Mouse (Mus musculus) heart, embryonic 14.5 days (tissue): ENCODE measurements around the gene Znrd1. TPM values are rescaled to one million over a fixed set of nuclear protein-coding genes. Genes with fewer than 3 reads are reported as not detected.
"Not testable (repeated sequence)": the region's sequence is repeated elsewhere in the genome, so short reads cannot be mapped to it uniquely, and the experiment has no call there.

ENCODE experiments used
- ATAC-seq: fragments of 200-750 bp; cut with Nextera tagmentation; 2 replicates; pipeline ENCODE4 v1.8.0; 2017; ENCODE audit warnings: low read depth, moderate TSS enrichment; ENCODE audit not compliant: insufficient number of reproducible peaks, insufficient read depth, low FRiP score
- H3K27ac ChIP-seq, 2 experiments: fragments of 200-500 bp in 1 of 2; fragments of 300-500 bp in 1 of 2; sonication (generic) in 1 of 2; replicated peaks in 1 of 2; 2 replicates each; pipeline ENCODE4 v1.5.1; 2012 to 2014; ENCODE audit warnings: low read depth in 2 of 2, low read length in 2 of 2, control low read depth in 1 of 2, mild to moderate bottlenecking in 1 of 2, mixed read lengths in 1 of 2; ENCODE audit not compliant: control insufficient read depth in 1 of 2, insufficient read depth in 1 of 2
- H3K27me3 ChIP-seq: fragments of 300-500 bp; sonication (generic); 2 replicates; pipeline ENCODE4 v1.6.1; 2014; ENCODE audit warnings: mild to moderate bottlenecking, low read length, control low read depth; ENCODE audit not compliant: control insufficient read depth, insufficient read depth
- H3K36me3 ChIP-seq: fragments of 300-500 bp; sonication (generic); 2 replicates; pipeline ENCODE4 v1.6.1; 2014; ENCODE audit warnings: mild to moderate bottlenecking, control low read depth, low read length, mixed read lengths; ENCODE audit not compliant: control insufficient read depth, insufficient read depth
- H3K4me1 ChIP-seq, 2 experiments: fragments of 200-500 bp in 1 of 2; fragments of 300-500 bp in 1 of 2; sonication (generic) in 1 of 2; 2 replicates each; pipeline ENCODE4 v1.6.1; 2012 to 2014; ENCODE audit warnings: low read length in 2 of 2, control low read depth in 1 of 2, mixed read lengths in 1 of 2; ENCODE audit not compliant: control insufficient read depth in 2 of 2, insufficient read depth in 2 of 2
- H3K4me2 ChIP-seq: fragments of 300-500 bp; sonication (generic); 2 replicates; pipeline ENCODE4 v1.6.1; 2014; ENCODE audit warnings: mild to moderate bottlenecking, low read length
- H3K4me3 ChIP-seq, 2 experiments: fragments of 200-500 bp in 1 of 2; fragments of 300-500 bp in 1 of 2; sonication (generic) in 1 of 2; 2 replicates each; pipeline ENCODE4 v1.5.1; 2012 to 2014; ENCODE audit warnings: low read length in 2 of 2, mild to moderate bottlenecking in 2 of 2, control low read depth in 1 of 2, low read depth in 1 of 2, moderate library complexity in 1 of 2; ENCODE audit not compliant: control insufficient read depth in 1 of 2, insufficient read depth in 1 of 2
- H3K9ac ChIP-seq: fragments of 300-500 bp; sonication (generic); 2 replicates; pipeline ENCODE4 v1.6.1; 2014; ENCODE audit warnings: mild to moderate bottlenecking, low read length
- H3K9me3 ChIP-seq: fragments of 300-500 bp; sonication (generic); 2 replicates; pipeline ENCODE4 v1.6.1; 2016; ENCODE audit warnings: low read length, control low read depth; ENCODE audit not compliant: control insufficient read depth
- WGBS: fragments of 180-500 bp; shearing (Covaris S2); extraction: QIAGEN DNeasy Blood & Tissue Kit; methylation state at CpG from one replicate; pipeline ENCODE4 v1.1.7; 2014; 5-methylcytosine and 5-hydroxymethylcytosine counted together
- polyA plus RNA-seq: library from polyadenylated mRNA; unstranded; fragments of >200 nt; fragmentation: Nextera tagmentation; extraction: Ambion mirVana; gene quantifications from 2 replicates; pipeline ENCODE4 v1.2.1, GENCODE M21; 2014

Gene Znrd1
- polyA plus RNA-seq, 1 experiment from 2014 or later, result 42.0 TPM

DNA sequence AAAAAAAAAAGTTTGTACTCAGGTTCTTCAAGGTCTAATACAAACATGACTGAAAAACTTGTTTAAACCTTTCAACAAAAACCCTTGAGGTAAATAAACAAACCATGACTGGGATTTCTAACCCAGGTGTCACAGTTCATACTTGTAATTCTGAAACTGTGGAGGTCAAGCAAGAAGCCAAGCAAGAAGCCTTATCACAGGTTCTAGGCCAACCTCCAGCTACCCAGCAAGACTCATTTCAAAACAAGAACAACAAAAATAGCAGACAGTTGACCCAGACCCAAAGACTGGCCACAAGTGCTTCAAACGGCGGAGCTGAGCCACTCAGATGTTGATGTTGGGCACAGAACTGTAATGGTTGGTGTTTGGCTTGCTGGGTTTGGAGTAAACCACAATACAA is 36.2 kb upstream of the Znrd1 start:
- Histone ChIP-seq H3K36me3 (no peaks in the 10 kb centered on the region), H3K4me1 (no peaks in the 10 kb centered on the region), H3K27ac (no peak overlapping the region), H3K9ac (no peak overlapping the region), H3K4me2 (no peak overlapping the region), H3K9me3 (no peaks in the 10 kb centered on the region), H3K4me3 (no peak overlapping the region), H3K27me3 (peaks cover 3% of the 10 kb centered on the region; the same call in 1 of the 2 replicates)
- ATAC-seq, result no peak
- 78% methylated on average over 2 of the region's 2 CpGs for WGBS

DNA sequence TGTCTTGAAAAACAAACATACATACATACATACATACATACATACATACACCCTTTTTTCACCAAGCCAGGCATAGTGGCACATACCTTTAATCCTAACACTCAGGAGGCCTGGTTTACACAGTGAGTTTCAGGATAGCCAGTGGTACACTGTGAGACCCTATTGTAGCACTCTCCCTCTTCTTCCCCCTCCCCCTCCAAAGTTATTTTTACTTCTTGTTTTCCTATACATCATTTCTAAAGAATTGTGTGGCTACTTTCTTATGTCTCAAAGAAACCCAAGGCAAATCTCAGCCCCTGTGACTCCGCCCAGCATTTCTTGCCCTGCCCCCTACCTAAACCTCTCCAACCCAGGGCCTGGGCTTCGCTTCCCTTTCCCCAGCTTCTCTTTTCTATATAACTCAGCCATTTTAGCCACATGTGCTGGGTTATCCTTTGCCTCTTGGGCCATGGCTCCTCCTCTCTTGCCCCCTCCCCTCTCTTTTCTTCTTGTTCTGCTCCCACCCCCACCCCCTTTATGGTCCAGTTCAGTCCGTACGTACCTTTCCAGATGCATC is 35.5 kb upstream of the Znrd1 start:
- Histone ChIP-seq H3K4me3 (no peak overlapping the region), H3K9me3 (no peaks in the 10 kb centered on the region), H3K27me3 (peaks cover 10% of the 10 kb centered on the region), H3K4me1 (peaks cover 0 to 2% of the 10 kb centered on the region in 2 experiments; a peak in 2 of 4 replicates), H3K27ac (no peak overlapping the region), H3K36me3 (no peaks in the 10 kb centered on the region), H3K4me2 (no peak overlapping the region), H3K9ac (no peak overlapping the region)
- WGBS, result 88% methylated on average over 4 of the region's 4 CpGs
- ATAC-seq, result no peak

DNA sequence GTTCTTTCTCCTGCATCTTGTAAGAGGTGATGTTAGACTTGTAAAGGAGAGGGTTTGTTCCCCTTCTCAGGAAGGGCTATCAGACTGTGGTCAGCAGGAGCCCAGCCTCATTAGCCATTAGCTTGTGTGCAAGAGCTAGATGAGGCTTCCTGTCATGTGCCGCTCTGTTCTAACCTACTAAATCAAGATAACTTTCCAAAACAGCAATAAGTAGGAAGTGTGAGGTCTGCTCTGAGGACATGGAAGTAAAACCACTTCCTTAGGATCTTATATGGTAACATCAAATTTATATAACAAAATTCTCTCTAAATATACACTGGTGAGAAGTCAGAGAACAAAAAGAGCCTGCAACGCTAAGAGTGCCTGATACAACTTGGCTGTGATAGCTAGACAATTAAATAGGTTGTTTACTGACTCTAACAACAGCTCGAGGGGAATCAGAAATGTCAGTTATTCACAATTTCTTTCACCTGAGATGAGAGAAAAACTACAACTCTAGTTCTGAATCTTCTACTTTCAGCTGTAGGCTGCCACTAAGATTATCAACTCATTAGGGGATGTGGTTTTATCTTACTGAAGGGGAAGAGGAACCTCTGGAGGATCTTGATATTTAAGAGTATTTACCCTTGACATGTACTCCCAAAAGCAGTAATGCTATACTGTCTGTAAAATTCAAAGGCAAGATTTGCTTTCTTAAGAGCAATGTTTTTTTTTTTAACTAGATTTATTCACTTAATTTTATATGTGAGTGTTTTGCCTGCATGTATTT is 34.2 kb upstream of the Znrd1 start:
- Histone ChIP-seq H3K4me3 (no peak overlapping the region), H3K4me2 (no peak overlapping the region), H3K9me3 (no peaks in the 10 kb centered on the region), H3K27ac (no peak overlapping the region), H3K36me3 (no peaks in the 10 kb centered on the region), H3K4me1 (peaks cover 0 to 7% of the 10 kb centered on the region in 2 experiments; a peak in 2 of 4 replicates), H3K27me3 (peaks cover 23% of the 10 kb centered on the region), H3K9ac (no peak overlapping the region)
- WGBS, result 56% methylated on average over 3 of the region's 3 CpGs
- no peak for ATAC-seq

DNA sequence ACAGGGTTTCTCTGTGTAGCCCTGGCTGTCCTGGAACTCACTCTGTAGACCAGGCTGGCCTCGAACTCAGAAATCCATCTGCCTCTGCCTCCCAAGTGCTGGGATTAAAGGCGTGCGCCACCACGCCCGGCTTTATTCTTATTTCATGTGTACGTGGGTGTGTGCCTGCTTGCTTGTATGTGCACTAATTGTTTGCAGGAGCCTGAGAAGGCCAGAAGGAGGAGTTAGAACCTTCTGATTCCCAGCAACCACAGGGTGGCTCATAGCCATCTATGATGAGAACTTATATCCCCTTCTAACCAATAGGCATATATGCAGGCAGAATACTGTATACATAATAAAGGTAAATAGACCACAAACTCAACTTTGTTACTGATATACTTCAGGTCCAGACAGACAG is 32.3 kb upstream of the Znrd1 start:
- not testable (repeated sequence) for H3K27ac ChIP-seq, H3K4me2 ChIP-seq, ATAC-seq, H3K36me3 ChIP-seq, H3K9ac ChIP-seq, H3K9me3 ChIP-seq, H3K4me1 ChIP-seq, H3K4me3 ChIP-seq
- H3K27me3 ChIP-seq, result peaks cover 26% of the 10 kb centered on the region
- WGBS, result 87% methylated on average over 6 of the region's 6 CpGs

DNA sequence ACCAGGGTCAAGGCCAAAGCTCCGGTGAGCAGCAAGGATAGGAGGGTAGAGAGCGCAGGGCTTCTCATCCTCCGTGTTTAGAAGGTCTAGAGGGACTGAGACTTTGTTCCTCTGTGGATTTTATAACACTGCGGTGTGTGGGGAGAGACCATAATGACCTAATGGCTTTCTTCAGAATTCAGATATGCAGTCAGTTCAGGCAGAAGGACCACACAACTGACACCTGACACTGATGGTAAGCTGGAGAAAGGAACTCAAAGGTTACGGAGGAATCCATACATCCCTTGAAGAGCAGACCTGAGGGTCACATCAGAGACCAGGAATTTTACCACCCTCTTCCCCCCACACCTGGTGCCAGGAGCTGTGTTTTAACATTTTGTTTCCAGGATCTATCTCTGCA is 31.1 kb upstream of the Znrd1 start, which contains the start of gene H2-M5:
Gene H2-M5 (minus strand): TSS at position 101 of the 400 bp plus-strand sequence.
- Histone ChIP-seq H3K27me3 (peaks cover 26% of the 10 kb centered on the region), H3K9me3 (no peaks in the 10 kb centered on the region), H3K27ac (no peak within 1 kb of the TSS), H3K4me1 (peaks cover 0 to 7% of the 10 kb centered on the region in 2 experiments; a peak in 2 of 4 replicates), H3K9ac (no peak within 1 kb of the TSS; the same call in 1 of the 2 replicates), H3K36me3 (no peaks in the 10 kb centered on the region), H3K4me2 (peak within 1 kb of the TSS; percentile 62), H3K4me3 (peak within 1 kb of the TSS; percentile 23 to 25)
- 27% methylated on average over 5 of the region's 5 CpGs for WGBS
- ATAC-seq, result no peak

DNA sequence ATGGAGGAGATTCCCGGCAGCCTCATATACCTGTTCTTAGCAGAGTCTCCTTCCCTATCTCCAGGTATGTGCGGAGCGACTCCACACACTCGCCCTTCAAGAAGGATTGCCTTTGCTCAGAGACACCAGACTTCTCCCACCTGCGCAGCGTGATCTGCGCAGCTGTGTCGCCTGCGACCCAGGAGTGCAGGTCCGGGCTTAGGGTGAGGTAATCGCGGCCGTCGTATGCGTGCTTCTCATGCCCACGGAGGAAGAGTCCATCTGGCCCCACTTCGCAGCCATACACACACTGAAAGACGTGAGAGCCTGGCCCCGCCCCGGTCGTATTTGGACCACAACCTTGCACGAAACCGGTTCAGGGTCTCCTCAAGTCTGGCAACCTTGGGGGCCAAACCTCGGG is 30.1 kb upstream of the Znrd1 start:
- no peaks in the 10 kb centered on the region for H3K36me3 ChIP-seq
- ATAC-seq, result no peak
- no peak overlapping the region for H3K27ac ChIP-seq
- no peak overlapping the region for H3K9ac ChIP-seq
- 5% methylated on average over 24 of the region's 24 CpGs for WGBS
- H3K4me1 ChIP-seq, result peaks cover 0 to 7% of the 10 kb centered on the region in 2 experiments; a peak in 2 of 4 replicates
- H3K27me3 ChIP-seq, result peaks cover 26% of the 10 kb centered on the region
- peak overlapping the region; percentile 23 to 25 for H3K4me3 ChIP-seq
- no peaks in the 10 kb centered on the region for H3K9me3 ChIP-seq
- H3K4me2 ChIP-seq, result peak overlapping the region; percentile 62

DNA sequence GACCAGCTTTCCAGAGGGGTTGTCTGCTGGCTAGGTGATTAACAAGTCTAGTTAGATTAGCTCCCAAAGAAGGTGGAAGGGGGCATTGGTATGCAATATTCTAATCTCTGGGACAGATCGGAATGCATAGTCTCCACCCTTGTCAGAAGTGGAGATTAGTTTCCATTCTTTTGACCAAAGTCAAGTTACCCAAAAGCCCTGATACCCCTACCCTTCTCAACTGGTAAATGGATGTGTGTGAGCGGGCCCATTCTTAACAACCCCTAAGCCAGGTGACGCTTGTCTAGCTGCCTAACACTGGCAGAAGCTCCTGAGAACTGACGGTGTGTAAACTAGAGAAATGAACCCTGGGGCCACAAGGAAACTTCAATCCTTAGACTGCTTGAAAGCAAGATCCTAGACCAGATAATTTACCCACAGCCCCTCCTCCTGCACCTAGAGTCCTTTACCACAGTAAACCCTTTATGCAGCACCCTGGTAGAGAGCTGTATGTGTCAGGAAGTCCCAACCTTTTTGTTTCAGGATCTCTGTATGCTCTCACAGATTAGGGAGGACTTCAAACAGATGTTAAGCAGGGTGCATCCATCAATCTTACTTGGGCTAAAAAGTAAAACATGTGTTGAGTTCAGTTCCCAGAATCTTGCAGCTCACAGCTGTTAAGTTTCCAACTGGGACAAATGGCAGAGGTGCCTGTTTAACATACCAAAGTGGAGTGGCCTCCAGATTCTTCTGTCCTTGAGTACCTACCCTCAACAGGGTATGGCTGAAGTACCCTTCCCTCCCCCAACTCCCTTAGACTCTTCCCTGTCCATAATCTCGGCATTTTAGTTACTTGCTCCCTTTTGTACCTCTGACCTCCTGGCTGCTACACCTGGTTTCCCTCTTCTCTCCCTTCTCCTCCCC is 24.1 kb upstream of the Znrd1 start:
- no peak for ATAC-seq

More for the DNA sequence above, 24.1 kb upstream of the Znrd1 start:
- WGBS, result 43% methylated on average over 5 of the region's 5 CpGs
- H3K9me3 ChIP-seq, result no peaks in the 10 kb centered on the region
- peaks cover 0 to 3% of the 10 kb centered on the region in 2 experiments; a peak in 1 of 4 replicates for H3K4me1 ChIP-seq
- no peak overlapping the region for H3K4me2 ChIP-seq
- no peaks in the 10 kb centered on the region for H3K36me3 ChIP-seq
- no peak overlapping the region for H3K9ac ChIP-seq
- H3K27ac ChIP-seq, result no peak overlapping the region
- no peak overlapping the region for H3K4me3 ChIP-seq
- H3K27me3 ChIP-seq, result peaks cover 2% of the 10 kb centered on the region
